Mouse (Mus musculus) frontal cortex, adult (tissue): ENCODE measurements around the gene Nup93.

Experiments
- ATAC-seq: cut with Nextera tagmentation; 2 replicates; pipeline ENCODE4 v1.9.2; 2017; ENCODE audit warnings: mild to moderate bottlenecking, moderate library complexity, mixed read lengths; ENCODE audit not compliant: low TSS enrichment

Nup93 gene

DNA sequence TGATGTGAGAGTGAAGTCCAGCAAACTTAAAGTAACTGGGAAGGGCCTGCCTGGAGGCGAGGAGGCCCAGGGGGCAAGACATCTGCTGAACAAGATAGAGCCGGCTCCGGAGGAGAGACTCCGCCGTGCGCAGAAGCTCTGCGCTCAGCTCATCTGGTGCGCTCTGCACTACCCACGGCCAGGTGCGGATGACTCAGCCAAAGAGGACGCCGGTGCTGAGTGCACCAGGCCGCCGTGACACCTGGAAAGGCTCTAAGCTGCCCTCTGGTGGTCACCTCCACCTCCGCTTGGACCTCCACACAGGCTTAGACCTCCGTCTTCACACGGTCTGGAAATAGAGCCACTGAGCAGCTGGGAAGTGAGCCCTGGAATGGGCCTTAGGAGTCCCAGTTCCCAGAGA, 27.8 kb upstream of the Nup93 start:
- ATAC-seq, result 0 out of 2 replicates have a peak, but pooled peaks have one; percentile 8

DNA sequence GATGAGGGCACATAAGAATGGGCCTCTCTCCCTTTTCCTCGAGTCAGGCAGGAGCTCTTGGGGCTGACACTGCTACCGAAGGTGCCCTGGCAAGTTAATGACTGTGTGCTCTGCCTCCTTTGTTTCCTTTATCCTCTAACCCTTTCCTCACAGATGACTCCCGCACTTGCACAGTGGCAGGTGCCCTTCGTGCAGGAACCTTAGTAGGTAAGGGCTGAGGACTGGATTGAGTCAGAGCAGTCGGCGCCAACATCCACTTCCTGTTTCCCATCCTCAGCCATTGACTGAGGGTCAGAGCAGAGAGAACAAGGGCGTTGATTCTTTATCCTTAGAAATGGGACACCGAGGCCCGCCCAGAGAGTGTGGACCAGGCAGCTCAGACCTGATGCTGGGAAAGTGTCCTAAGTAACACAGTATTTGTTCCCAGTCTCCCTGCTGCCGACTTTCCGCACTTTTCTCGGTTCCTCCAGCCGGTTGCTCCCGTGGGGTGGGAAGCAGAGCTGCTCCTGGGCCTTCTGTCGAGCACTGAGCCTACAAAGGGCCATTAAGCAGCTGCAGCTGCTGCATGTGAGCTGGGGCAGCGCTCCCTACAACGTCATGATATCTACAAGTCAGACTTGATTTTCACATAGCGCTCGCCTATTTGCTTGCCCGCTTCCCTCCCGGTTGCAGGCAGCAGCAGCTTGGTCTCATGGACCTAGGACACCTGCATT, 26.9 kb upstream of the Nup93 start:
- no peak for ATAC-seq

DNA sequence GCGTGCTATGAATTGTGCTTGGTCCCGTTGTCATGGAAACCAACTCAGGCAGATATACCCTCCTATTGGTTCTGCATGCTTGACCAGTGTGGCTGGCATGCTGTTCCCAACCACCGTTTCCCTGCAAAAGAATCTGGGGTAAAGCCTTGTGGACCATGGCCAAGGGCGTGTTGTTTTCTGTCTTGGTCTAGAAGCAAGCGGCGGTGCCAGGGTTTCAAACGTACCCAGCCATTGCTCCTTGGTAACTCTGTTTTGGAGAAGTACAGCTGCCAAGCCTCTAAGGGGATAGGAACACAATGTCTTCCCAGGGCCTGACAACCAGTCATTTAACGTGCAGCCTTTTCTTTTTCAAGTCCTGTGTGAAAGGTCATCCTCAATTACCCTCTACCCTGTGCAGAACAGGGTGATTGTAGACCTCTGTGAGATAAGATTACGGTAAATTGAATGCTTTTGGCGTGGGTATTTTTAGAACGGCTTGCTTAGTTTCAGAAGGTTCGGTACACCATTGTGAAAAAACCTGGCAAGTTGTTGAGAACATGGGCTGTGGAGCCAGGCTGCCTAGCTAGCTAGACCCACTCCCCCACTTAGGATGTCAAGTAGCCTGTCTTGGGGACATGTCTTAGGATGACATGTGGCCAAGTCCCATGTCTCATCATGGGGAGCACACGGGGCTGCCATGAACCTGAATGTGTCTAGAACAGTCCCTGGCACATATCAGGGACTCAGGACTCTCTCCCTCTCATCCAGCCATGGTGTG, 24.9 kb upstream of the Nup93 start:
- peak; percentile 35 for ATAC-seq

DNA sequence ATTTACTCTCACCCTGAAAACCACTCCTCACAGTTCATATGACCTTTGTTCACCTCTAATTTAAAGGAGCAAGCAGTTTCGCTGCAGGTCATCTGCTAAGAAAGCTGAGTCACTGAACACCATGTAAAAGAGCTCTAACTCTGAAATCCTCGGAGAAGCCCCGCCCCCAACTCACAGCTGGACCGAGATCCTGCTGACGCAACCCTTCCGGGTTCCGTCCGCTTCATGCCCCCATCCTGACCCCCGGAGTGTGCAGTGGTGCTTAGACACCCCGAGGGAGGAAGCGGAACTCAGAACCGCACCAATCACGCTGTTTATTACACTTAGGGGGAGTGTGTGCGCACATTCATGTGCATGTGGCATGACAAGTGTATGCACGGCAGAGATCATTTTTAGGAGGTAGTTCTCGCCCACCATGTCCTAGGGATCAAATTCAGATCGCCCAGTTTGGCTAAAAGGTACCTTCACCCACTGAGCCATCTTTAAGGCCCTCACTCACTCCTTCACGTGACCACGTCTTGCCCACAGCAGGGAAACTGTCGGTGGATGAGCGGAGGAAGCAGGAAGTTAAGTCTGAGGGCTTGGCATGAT, 23.2 kb upstream of the Nup93 start:
- ATAC-seq, result no peak

DNA sequence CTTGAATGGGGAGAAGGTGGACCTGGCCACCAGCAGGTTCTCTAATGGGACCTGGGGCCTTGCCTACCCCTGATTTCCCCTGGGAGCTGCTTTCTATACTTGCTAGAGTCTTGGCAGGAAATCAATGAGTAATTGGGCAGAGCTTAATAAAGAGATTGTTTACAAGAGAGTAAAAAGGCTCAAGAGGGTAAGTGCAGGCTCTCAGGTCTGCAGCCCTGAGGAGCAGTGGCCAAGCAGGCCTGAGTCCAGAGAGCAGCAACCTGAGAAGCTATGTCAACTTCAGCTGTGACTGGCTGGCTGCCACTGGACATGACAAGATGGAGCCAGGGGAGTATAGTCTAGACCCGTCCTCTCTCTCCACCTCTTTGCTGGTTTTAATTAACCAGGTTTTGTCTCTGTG, 21.4 kb upstream of the Nup93 start:
- ATAC-seq, result no peak

DNA sequence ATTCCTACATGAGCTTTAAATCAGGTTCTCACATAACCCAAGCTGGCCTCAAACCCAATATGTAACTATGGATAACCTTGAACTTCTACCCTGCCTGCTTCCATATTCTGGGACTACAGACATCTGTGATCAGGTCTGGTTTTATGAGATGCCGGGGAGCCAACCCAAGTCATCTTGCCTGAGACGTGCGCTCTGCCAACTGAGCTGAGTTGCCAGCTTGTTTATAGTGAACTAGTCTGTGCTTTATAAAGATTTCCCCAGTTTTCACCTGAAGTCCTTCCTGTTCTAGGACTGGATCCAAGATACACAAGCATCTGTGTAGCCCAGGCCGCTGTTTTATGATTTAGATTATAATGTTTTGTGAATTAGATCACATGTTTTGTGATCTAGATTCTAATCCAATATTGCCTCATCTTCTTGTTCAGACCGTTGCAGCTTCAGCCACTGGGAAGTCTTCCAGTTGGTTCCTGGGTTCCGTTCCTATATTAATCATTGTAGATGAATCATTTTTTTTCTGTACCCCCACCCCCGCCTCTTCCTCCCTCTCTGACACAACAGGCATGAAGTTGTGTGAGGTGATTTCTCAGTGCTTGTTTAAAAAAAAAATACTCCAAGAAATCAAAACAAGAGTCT, 19.7 kb upstream of the Nup93 start:
- peak; percentile 71 for ATAC-seq

DNA sequence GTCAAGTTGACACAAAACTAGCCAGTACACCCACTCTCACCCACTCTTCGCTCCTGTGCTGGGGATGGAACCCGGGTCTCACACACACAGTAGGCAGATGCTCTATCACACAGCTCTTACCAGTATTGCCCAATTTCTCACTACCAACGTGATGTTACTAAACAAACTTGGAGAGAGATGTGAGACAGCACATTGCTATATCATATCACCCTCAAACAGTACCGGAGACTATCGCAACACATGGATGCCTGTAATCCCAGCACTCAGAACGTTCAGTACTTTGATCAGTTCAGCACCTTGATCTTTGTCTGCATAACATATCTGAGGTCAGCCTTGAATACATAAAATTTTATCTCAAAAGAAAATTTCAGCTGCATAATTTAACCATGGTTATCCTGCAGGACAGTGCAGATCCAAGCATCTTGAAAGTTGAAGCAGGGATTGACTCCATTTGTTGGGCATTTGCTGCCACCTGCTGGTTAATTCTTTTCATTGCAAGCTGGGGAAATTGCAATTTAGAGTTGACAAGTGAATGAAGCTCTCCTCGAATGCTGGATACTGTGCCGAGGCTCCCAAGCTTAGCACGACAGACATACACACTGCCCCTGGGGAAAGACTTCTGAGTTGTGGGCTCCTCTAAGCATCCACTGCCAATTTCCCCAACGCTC, 15.0 kb upstream of the Nup93 start:
- ATAC-seq, result peak; percentile 83

DNA sequence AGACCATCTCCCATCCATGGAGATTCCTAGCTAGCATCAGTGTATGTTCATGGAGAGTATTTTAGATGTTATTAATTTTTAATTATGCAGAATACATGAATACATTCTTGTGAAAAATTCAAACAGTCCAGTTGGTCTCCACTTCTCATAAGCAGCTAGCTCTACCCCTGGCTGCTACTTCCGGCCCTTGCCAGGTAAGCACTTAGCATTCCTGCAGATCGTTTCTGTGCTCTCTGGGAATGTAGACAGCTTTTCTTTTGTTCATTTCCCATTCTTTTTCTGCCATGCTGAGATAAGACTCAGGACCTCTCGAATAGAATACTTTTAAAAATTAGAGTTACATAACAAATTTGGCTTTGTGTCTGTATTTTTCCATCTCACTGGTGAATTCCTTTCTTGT, 10.3 kb upstream of the Nup93 start:
- no peak for ATAC-seq

DNA sequence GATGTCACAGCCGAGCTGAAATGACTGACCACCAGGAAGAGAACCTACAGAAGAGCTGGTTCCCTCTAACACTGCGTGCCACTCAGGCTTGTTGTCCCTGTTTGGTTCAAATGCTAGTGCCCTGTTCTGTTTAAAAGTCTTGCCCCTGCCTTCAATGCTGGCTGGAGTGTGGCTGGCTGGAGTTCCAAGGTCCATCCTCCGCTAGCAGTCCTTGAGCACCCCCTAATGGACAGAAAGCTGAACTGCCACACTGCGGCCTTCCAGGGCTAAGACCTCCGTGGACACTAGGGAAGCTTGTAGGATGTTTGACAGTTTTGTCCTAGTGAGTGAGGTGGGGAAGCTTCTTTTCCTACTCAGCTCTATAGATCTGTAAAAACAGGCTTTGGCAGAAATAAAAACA, 8.6 kb upstream of the Nup93 start:
- peak; percentile 45 for ATAC-seq

DNA sequence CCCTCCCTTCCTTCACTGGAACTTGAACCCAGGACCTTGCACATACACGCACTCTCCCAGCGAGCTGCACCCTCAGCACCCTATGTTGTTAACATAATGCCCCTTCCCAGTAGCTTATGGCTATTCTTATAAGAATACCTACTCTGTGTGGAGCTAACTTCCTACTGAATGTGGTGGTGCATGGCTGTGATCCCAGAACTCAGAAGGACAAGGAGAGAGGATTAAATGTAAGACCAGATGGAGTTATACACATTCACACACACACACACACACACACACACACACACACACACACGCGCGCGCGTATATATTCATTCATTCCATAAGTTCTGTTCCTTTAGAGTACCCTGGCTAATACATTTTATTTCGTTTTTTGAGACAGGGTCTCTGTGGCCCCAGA, 8.1 kb upstream of the Nup93 start:
- ATAC-seq, result peak; percentile 51; the same call in 1 of the 2 replicates

DNA sequence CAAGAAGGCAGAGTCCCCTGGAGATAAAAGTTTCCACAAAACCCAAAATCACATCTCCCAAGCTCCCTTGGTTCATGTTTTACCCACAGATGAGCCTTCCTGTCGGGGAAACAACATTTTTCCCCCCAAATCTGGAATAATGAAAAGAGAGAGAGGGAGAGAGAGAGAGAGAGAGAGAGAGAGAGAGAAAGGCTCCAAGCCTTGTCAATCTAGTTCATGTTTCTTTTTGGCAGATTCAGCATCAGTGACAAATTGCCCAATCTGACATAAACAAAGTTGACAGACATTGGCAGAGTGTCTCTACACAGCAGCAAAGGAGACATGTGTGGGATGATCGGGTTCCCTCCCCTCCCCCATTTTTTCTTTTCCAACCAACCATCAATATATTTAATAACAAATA, 6.9 kb upstream of the Nup93 start:
- ATAC-seq, result no peak

DNA sequence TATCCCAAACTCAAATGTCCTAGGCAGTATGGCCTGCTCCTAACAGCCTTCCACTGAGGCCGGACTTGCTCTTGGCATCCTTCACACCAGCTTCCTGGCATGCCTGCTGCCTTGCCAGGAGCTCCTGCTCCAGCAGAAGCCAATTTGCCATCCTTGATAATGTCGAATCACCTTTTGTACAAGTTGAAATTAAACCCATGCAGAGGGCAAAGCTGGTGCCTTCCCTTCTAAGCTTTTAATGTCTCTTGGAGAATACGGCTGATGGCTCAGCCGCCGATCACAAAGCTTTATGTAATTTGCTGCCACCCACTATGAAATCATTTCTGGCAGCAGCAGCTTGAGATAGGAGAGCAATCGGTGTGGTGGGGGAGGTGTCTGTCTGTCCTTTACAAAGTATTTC, 4.7 kb upstream of the Nup93 start:
- peak; percentile 36 for ATAC-seq

DNA sequence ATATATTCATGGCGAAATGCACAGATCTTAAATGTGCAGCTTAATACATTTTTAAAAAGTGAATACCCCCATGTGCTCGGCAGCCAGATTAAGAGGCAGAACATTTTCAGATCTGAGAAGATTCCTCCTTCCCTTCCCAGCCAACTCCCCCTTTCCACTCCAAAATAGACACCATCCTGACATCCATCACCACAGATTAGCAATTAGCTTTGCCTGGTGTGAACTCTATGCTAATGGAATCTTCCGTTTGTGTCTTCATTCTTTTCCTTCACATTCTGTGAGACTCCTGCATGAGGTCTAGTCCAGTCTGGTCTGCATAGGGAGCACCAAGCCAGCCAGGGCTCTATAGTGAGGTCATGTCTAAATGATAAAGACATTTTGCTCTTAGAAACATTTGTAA, 4.1 kb upstream of the Nup93 start:
- peak; percentile 32 for ATAC-seq

DNA sequence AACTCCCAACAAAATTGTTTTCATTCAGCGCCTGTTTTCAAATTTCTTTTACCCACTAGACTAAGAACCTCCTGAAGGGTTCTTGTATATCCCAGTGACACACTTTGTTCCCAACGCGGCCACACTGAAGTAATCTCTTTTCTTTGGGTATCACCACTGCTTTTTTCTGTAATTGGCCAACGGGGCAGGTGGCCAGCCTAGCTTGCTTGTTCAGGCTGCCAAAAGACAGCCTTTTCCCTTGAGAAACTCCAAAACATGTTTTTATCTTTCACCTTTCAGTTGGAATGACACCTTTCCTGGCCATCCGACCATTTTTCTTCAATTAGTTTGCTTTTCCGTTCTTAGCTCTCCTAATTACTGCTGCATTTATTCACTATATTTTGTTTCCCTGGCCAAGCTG, 545 bp upstream of the Nup93 start:
- 0 out of 2 replicates have a peak, but pooled peaks have one; percentile 12 for ATAC-seq

DNA sequence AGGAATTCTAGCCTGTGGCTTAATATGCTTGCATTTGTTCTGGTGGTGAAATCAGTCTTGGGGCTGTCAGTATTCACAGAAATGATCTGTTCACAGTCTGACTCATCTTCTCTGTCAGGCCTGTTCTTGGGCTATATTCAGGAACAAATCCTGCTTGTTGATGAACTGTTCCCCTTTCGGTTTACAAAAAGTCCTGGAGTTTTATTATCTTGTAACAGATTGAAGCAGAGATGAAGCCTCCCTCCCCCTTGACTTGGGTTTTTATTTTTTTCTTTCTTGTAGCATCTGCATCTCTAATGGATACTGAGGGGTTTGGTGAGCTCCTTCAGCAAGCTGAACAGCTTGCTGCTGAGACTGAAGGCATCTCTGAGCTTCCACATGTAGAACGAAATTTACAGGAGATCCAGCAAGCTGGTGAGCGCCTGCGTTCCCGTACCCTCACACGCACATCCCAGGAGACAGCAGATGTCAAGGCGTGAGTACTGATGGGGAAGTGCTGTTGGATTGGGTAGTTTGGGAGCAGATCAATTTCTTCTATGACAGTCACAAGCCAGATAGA, 13.1 kb downstream of the Nup93 start:
- ATAC-seq, result peak; percentile 86

DNA sequence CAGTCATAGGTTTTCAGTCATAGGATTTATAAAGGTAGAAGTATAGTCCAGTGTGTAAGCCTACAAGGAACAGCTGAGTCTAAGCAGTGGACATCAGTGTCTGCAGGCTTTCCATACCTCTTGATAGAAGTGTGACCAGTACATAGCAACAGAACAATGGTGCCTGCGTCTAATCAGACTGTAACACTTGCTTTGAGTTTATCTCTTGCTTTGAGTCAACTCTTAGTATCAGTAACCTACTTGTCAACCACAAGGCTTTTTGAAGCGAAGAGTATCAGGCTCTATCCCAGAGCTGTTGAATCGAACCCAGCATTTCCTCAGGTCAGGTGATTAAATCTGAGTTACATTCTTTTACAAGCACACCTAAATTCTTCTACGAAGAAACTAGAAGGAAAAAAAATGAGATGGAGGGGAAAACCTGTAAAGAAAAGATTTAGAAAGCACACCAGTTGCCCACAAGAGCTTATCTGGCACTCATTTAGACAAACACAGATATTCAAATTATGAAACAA, 25.9 kb downstream of the Nup93 start:
- no peak for ATAC-seq

DNA sequence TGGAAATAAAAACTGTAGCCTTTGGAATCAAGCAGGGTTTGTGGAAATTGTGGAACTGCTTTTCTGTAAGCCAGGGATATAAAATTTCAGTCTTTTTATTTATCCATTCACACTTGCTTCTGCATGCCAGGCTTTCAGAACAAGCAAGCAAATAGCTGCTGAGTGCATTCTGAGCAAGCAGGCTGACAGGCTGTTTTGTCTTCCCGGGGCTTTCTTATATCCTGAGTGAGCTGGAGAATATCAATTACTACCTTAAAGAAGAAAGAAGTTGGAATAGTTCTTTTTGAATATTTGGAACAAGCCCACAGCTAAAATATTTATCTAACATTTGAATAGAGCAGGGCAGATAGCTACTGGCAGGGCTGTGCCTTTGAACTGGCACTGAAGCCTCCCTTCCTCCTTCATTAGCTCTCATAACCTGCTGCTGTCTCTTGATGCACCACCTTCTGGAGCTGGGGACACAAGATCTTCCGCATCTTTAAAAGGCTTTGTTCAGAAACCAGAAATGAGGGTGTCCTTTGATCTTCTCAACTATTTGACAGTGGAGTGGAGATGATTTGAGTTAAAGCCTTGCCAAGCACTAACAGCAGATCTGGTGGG, 35.6 kb downstream of the Nup93 start:
- ATAC-seq, result peak; percentile 58; the same call in 1 of the 2 replicates

DNA sequence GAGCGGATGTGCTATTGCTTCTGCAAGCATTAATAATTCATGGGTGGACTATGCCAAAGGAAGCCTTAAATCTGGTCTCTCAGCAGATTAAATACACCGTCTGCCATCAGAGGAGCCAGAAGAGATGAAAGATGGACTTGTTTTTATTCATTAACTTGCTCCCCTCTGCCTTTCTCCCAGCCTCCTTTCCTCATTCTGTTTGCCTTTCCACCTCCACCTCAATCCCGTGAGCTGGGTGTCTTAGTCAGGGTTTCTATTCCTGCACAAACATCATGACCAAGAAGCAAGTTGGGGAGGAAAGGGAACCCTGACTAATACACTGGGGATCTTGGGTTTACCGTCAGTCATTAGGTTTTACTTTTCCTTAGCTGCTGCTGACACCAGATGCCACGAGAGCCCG, 44.5 kb downstream of the Nup93 start:
- no peak for ATAC-seq

DNA sequence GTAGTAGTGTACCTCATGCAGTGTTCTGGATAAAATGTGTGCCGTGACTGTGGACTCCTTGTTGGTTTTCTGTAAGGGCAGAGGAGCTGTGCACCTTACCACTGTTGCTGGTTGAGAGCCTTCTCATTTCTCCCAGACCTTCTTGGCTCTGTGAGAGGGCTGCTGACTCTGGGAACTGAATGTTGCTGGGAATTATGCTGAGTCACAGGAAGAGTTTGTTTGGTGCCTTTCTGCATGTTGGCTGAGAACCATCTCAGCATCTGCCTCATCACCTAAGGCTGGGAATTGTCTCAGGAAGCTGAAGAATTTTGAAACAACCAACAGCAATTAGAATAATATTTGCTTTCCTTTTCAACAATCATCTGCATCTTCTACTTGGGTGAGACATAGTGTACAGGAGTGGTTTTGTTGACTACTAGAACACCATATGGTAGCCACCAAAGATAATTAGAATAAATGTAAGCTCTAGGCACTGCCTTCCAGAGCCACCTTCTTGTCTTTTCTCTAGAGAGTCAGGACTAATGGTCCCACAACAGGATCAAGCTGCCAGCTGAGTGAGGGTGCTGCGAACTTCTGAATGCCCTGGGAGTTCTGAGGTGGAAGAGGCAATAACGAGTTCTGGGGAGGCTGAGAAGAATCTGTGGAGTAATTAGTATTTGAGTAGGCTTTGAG, 48.4 kb downstream of the Nup93 start:
- ATAC-seq, result peak; percentile 60
